Mouse (Mus musculus) liver, postnatal 0 days (tissue): Measurements from ENCODE around the gene Lgals9. TPM values are rescaled to one million over a fixed set of nuclear protein-coding genes. Genes with fewer than 3 reads are reported as not detected.

ENCODE experiments used
- ATAC-seq: fragments of 200-750 bp; cut with Nextera tagmentation; 2 replicates; pipeline ENCODE4 v1.8.0; 2017; ENCODE audit warnings: mild to moderate bottlenecking, moderate library complexity
- DNase-seq: peaks from one replicate; pipeline ENCODE4 v3.0.0-alpha.2; 2016
- H3K27ac ChIP-seq: fragments of 300-500 bp; sonication (generic); 2 replicates; pipeline ENCODE4 v1.5.1; 2014; ENCODE audit warnings: antibody characterized with exemption, moderate library complexity, mild to moderate bottlenecking, low read depth
- H3K27me3 ChIP-seq: fragments of 300-500 bp; sonication (generic); 2 replicates; pipeline ENCODE4 v1.6.1; 2014; ENCODE audit warnings: low read length, control low read depth, mixed read lengths; ENCODE audit not compliant: insufficient read depth
- H3K36me3 ChIP-seq: fragments of 300-500 bp; sonication (generic); replicated peaks from 2 replicates; pipeline ENCODE4 v1.6.1; 2014; ENCODE audit warnings: mild to moderate bottlenecking, control low read depth, low read length, moderate library complexity, mixed read lengths; ENCODE audit not compliant: insufficient read depth
- H3K4me1 ChIP-seq: fragments of 300-500 bp; sonication (generic); 2 replicates; pipeline ENCODE4 v1.6.1; 2014; ENCODE audit warnings: antibody characterized with exemption, mild to moderate bottlenecking, control low read depth; ENCODE audit not compliant: insufficient read depth
- H3K4me2 ChIP-seq: fragments of 300-500 bp; sonication (generic); 2 replicates; pipeline ENCODE4 v1.6.1; 2014; ENCODE audit warnings: low read depth, mild to moderate bottlenecking, low read length, moderate library complexity, mixed read lengths
- H3K4me3 ChIP-seq: fragments of 300-500 bp; sonication (generic); 2 replicates; pipeline ENCODE4 v1.5.1; 2014; ENCODE audit warnings: low read depth, low read length
- H3K9ac ChIP-seq: fragments of 300-500 bp; sonication (generic); replicated peaks from 2 replicates; pipeline ENCODE4 v1.6.1; 2014; ENCODE audit warnings: mild to moderate bottlenecking, moderate library complexity
- H3K9me3 ChIP-seq: fragments of 300-500 bp; sonication (generic); 2 replicates; pipeline ENCODE4 v1.6.1; 2016; ENCODE audit warnings: mild to moderate bottlenecking, control low read depth, low read length, mixed read lengths
- CTCF ChIP-seq: sonication (generic); IDR thresholded peaks from 2 replicates; pipeline ENCODE4 v1.5.1; 2016; ENCODE audit warnings: antibody characterized with exemption, low read depth
- EP300 ChIP-seq: IDR thresholded peaks from 2 replicates; pipeline ENCODE4 v1.6.1; 2016; ENCODE audit warnings: antibody characterized with exemption, low read depth, mild to moderate bottlenecking
- WGBS: fragments of 180-500 bp; shearing (Covaris S2); extraction: QIAGEN DNeasy Blood & Tissue Kit; methylation state at CpG from one replicate; pipeline ENCODE4 v1.1.7; 2014; ENCODE audit not compliant: insufficient replicate concordance; 5-methylcytosine and 5-hydroxymethylcytosine counted together
- polyA plus RNA-seq: library from polyadenylated mRNA; unstranded; fragments of >200 nt; fragmentation: Nextera tagmentation; extraction: Ambion mirVana; gene quantifications from 2 replicates; pipeline ENCODE4 v1.2.1, GENCODE M21; 2015

The Lgals9 gene
- polyA plus RNA-seq, 1 experiment from 2014 or later: 373 TPM

DNA sequence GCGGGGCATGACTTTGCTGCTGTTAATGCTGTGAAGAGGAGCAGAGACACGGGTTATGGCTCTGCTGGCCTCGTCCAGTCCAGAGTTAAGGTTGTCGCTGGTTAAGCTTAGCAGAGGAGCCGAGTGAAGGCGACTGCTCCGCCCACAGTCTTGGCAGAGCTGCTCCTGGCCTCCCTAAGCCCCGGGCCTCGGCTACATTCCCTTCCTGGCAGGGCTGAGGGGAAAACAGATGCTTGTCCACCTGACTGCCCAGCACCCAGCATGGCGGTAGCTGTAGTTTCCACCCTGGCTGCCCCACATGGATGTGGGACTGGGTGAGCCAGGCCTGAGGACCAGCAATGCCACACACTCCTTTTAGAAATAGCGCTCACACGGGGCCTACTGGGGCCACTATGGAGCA is 31.5 kb upstream of the Lgals9 start:
- DNase-seq (no peak), ATAC-seq (no peak)
- WGBS: 78% methylated on average over 12 of the region's 12 CpGs
- H3K4me3 ChIP-seq: no peak overlapping the region
- H3K4me1 ChIP-seq: peaks cover 2% of the 10 kb centered on the region
- H3K9ac ChIP-seq: no peak overlapping the region
- H3K27me3 ChIP-seq: no peaks in the 10 kb centered on the region
- H3K9me3 ChIP-seq: no peaks in the 10 kb centered on the region
- H3K36me3 ChIP-seq: no peaks in the 10 kb centered on the region; the same call in 1 of the 2 replicates
- H3K4me2 ChIP-seq: no peak overlapping the region
- TF ChIP-seq CTCF (no peak), EP300 (no peak)
- H3K27ac ChIP-seq: no peak overlapping the region

- ATAC-seq: no peak
- Histone ChIP-seq H3K9ac (no peak overlapping the region), H3K36me3 (no peaks in the 10 kb centered on the region; the same call in 1 of the 2 replicates), H3K9me3 (no peaks in the 10 kb centered on the region), H3K4me1 (peaks cover 2% of the 10 kb centered on the region), H3K4me3 (no peak overlapping the region), H3K27ac (no peak overlapping the region), H3K4me2 (no peak overlapping the region), H3K27me3 (no peaks in the 10 kb centered on the region)
- TF ChIP-seq CTCF (no peak), EP300 (no peak)
- peak; percentile 11 for DNase-seq
- WGBS: 89% methylated on average over 24 of the region's 24 CpGs
These were observed 31.0 kb upstream of the Lgals9 start for GRCm38 (mm10) chr11:79015660-79016215.

DNA sequence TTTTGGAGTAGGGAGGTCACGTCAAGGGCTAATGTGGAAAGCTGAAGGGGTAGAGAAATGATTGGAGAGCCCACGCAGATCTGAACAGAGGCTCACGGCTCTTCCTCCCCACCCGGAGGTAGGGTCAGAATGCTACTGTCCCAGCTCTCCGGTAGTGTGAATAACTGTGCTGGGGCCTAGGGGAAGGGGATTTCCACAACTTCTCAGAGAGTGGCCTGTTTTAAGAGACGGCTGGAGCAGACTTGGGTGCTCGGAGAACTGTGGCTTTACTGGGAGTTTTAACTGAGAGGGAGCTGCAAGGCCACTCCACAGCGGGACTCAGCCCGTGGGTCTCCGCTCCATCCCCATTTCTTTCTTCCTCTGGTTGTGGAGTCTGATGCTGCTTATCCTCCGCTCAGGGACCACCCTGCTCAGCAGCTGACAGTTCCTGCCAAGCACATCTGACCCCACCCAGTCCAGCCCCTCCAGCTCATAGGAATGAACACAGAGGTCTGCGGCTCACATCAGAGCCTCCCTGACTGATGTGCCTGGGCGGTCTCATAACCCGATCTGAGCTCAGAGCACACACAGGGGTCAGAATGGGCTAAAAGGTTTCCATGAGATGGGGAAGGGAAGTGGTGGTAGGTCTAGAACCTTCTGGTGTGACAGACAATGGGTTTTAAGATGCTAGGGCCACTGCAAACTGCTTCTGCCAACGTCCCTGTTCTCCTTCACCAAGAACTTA is 30.0 kb upstream of the Lgals9 start:
- Histone ChIP-seq H3K4me1 (peaks cover 2% of the 10 kb centered on the region), H3K27ac (no peak overlapping the region), H3K9me3 (no peaks in the 10 kb centered on the region), H3K9ac (no peak overlapping the region), H3K4me2 (no peak overlapping the region), H3K36me3 (no peaks in the 10 kb centered on the region), H3K27me3 (no peaks in the 10 kb centered on the region), H3K4me3 (no peak overlapping the region)
- TF ChIP-seq EP300: no peak
- TF ChIP-seq CTCF: no peak
- DNase-seq (peak; percentile 12), ATAC-seq (no peak)
- WGBS: 77% methylated on average over 15 of the region's 15 CpGs

DNA sequence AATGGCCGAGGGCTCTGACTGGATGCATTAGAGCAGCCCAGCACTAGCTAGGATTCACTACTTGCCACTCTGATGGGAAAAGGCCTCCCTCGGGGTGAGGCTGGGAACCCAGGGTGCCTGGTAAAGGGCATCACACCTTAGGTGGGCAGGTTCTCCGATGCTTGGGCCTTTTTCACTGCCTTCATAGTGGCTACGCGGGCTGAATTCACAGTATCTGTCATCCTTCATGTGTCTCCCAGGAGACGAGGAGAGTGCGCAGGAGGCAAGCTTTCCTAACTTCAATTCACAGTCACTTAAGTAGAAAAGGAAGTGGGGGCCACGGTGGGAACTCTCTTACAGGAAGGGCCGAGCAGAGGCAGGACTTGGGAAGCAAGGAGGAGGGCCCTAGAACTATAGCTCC is 29.1 kb upstream of the Lgals9 start:
- TF ChIP-seq CTCF (no peak), EP300 (no peak)
- 63% methylated on average over 9 of the region's 9 CpGs for WGBS

GRCm38 (mm10) chr11:79013056-79013455 is 28.3 kb upstream of the Lgals9 start:
- DNase-seq: peak; percentile 2

More for the DNA sequence above, 29.1 kb upstream of the Lgals9 start:
- ATAC-seq (no peak), DNase-seq (peak; percentile 10)
- H3K9me3 ChIP-seq: no peaks in the 10 kb centered on the region
- H3K4me2 ChIP-seq: no peak overlapping the region
- H3K27ac ChIP-seq: no peak overlapping the region
- H3K36me3 ChIP-seq: no peaks in the 10 kb centered on the region
- no peak overlapping the region for H3K4me3 ChIP-seq
- H3K4me1 ChIP-seq: peaks cover 2% of the 10 kb centered on the region
- no peak overlapping the region for H3K9ac ChIP-seq
- no peaks in the 10 kb centered on the region for H3K27me3 ChIP-seq

GRCm38 (mm10) chr11:79012529-79012928 is 27.8 kb upstream of the Lgals9 start:
- Histone ChIP-seq H3K4me2 (no peak overlapping the region), H3K4me1 (peaks cover 7% of the 10 kb centered on the region), H3K4me3 (no peak overlapping the region), H3K9ac (no peak overlapping the region), H3K36me3 (no peaks in the 10 kb centered on the region), H3K9me3 (no peaks in the 10 kb centered on the region), H3K27me3 (no peaks in the 10 kb centered on the region), H3K27ac (no peak overlapping the region)
- TF ChIP-seq EP300 (no peak), CTCF (no peak)
- 94% methylated on average over 2 of the region's 2 CpGs for WGBS
- ATAC-seq (no peak), DNase-seq (no peak)

More at GRCm38 (mm10) chr11:79013056-79013455, 28.3 kb upstream of the Lgals9 start:
- H3K4me2 ChIP-seq: no peak overlapping the region
- no peaks in the 10 kb centered on the region for H3K36me3 ChIP-seq
- no peak for ATAC-seq
- H3K4me3 ChIP-seq: no peak overlapping the region
- no peaks in the 10 kb centered on the region for H3K9me3 ChIP-seq
- no peak overlapping the region for H3K9ac ChIP-seq
- H3K27ac ChIP-seq: no peak overlapping the region
- TF ChIP-seq EP300 (no peak), CTCF (no peak)
- H3K27me3 ChIP-seq: no peaks in the 10 kb centered on the region
- peaks cover 5% of the 10 kb centered on the region for H3K4me1 ChIP-seq
